Mouse (Mus musculus): ENCODE measurements around the gene Wwc1. TPM values are rescaled to one million over a fixed set of nuclear protein-coding genes. Genes with fewer than 3 reads are reported as not detected.

The Wwc1 gene
- polyA plus RNA-seq, 2 experiments from 2014 or later: 0.12 TPM; not detected in 1

DNA sequence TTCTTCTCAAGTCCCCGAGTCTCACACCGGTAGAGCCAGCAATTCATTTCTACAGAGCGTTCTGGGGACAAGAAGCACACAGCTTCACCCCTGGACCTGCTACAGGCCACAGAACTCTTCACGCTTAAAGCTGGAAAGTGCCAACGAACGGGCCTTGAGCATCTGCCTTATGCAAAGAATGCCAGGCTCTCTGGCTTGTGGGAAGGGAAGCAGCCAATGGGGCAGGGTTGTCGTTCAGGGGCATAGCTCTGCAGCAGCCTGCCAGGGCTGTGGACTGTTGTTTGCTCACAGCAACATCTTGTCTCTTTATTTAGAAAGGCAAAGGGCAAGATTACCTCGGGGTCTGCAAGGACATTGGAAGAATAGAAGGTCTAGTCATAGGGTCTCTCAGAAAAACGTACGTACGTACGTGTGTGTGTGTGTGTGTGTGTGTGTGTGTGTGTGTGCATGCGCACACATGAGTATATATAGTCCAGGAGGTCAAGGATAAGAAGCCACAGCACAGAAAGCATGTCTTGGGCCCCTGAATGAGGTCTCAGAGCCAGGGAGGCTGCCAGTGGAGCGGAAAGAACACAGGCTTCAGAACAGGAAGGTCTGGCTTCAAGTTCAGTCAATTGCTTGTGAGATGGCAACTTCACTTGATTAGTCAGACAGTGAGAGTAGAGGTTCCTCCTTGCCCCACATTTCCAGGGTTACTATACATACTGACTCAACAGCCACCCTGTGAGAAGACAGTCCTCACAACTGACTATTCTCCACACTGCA lies 48.0 kb downstream of the Wwc1 start:
- no peak for ATAC-seq

DNA sequence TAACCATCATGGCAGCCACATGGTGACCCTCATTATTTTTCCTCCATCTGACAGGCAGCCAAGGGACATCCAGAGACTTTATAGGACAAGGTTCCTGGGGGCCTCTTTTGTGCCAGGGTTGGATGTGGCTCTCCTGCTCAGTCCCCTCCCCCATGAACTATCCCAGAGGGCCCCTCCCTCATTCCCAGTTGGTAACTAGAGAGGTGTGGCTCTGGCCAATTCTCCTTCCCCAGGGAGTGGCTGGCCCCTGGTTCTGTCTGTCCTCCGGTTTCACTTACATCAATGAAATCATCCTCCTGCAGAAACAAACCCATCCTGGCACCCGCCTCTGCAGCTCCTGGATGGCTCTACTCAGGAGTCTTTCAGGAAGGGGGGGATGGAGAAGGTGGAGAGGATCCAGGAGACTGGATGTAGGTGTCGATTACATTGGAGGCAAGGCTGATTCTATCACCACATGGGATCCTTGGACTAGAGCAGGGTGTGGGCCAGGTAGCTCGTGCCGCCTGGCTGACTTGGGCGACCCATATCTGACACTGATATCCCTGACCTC lies 49.7 kb downstream of the Wwc1 start:
- ATAC-seq: no peak

DNA sequence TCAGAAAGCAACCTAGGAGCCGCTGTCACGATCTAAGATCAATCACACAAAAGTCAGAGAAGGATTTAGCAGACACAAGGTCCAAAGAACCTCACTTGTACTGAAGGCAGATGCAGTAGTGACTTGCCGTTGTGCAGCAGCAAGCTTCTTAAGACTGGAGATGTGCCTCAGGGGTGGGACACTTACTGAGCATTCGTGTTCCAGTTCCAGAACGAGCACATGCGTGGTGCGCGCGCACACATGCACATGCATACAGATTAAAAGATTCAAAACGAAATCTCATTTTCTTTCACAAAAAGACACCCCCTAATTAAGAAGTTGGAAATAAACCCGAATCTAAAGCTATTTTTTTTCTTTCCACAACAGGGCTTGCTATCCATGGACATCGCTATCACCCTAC lies 51.9 kb downstream of the Wwc1 start:
- no peak for ATAC-seq

DNA sequence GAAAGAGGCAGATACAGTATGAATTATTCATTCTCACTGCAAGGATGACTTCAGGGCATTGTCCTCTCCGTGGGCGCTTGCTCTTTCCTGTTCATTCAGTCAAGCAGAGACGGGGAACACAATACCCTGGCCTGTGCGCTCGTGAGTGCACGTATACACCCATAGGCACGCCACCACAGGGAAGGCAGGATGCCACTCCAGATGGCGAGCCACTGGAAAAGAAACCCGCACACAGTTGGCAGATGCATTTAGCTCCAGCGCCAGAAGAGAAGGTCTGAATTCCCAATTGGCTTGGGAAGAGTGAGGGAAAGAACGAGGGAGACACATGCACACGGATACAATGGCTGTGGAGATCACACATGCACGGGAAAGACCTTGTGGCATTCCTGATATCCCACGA lies 53.0 kb downstream of the Wwc1 start:
- ATAC-seq: no peak

DNA sequence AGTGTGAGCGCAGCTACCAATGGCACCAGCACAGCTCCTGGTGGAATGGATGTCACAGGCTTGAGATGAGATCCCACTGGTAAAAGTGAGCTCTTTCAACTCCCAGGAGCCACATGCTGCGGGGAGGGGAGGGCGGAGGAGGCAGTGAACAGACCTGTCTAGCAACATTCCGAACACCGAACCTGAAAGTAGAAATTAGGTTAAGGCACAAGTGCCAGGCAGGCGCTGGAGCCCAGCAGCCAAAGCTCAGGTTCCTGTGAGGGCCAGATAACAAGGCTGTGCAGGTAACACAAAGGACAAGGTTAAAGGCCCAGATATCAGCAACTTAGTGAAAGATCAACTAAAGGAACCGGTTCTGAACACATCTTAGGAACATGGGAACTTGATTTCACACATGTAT lies 54.7 kb downstream of the Wwc1 start:
- no peak for ATAC-seq

DNA sequence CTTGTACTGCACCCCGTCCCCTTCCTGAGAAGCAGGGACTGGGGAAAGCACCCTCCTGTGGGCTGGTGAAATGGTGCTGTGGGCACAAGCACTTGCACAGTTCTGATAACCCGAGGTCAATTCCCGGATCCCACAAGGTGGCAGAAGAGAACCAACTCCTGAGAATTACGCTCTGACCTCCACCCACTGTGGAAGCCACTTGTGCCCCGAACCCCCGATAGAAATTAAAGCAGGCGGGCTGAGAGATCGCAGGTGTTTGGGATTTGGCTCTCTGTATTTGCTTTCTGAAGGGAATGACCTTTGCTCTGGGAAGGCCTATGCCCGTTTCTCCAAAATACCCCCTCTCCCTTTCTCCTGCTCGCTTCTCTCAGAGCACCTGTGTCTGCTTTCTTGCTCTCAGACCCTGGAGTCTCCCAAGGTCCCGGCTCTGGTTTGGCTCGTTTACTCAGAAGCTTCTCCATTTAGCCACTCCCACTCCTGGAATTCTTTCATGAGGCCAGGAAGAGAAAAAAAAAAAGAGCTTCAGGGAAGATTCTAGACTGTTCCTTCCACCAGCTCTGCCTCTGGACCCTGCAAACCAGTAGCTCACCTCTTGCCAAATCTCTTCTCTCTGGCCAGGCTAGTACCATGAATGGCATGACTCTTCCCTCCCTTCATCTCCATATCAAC lies 58.0 kb downstream of the Wwc1 start:
- ATAC-seq: no peak

DNA sequence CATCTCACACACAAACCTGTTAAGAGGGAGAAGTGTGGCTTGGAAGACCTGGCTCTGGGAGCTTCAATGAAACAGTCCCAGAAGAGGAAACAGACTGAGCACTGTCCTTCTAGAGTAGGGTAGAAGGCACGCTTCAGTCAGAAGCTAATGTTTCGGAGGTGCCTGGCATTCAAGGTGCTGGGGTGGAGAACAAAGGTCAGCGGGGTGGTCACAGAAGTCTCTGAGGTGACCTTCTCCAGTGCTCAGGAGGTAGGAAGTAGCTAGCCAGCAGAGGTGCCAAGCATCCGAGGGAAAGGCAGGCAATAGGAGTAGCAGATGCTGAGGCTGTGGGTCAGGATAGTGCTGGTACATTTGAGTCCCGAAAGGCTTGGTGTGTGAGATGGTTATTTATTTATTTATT lies 59.6 kb downstream of the Wwc1 start:
- no peak for ATAC-seq

DNA sequence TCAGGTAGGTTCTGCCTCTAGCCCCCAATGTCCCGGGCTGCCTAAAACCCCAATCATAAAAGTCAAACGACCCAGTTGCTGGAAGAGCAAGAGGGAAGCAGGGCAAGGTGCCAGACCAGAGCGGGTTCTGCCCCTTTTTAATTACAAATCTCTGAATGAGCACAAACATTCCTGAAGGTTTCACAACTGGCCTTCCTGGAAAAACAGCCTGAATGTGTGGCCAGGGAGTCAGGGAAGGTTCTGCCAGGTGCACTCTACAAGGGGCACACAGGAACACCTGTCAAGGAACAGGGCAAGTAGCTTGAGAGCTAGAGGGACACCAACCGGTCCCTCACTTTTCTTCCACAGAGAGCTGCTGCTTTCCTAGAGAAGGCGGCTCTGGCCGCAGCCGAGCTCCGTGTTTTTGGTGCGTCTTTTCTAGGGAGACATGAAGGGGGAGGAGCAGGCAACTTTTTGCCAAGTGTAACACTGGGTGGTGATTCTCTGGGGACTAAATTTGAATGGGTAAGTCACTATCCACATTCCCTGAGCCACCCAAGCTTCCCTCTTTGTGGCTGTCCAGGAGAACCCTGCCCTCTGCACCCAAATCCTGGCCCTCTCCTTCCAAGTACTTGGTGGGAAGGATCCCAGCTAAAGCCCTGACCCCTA lies 60.3 kb downstream of the Wwc1 start:
- ATAC-seq: no peak

DNA sequence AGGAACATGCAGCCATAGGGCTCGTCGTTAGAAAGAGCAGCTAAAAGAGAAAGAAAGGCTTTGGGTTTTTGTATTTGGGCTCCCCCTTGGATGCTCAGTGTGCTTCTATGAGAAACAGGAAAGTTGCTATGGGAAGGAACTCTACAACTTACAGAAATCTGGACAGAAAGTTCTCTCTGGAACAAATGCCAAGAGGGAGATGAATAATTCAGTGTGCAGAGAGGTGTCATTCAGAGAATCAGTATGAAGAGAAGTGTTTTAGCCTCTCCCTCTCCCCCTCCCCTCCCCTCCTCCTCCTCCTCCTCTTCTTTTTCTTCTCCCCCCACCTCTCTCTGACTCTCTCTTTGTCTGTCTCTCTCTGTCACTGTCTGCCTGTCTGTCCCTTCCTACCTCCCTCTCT lies 60.9 kb downstream of the Wwc1 start:
- ATAC-seq: no peak

DNA sequence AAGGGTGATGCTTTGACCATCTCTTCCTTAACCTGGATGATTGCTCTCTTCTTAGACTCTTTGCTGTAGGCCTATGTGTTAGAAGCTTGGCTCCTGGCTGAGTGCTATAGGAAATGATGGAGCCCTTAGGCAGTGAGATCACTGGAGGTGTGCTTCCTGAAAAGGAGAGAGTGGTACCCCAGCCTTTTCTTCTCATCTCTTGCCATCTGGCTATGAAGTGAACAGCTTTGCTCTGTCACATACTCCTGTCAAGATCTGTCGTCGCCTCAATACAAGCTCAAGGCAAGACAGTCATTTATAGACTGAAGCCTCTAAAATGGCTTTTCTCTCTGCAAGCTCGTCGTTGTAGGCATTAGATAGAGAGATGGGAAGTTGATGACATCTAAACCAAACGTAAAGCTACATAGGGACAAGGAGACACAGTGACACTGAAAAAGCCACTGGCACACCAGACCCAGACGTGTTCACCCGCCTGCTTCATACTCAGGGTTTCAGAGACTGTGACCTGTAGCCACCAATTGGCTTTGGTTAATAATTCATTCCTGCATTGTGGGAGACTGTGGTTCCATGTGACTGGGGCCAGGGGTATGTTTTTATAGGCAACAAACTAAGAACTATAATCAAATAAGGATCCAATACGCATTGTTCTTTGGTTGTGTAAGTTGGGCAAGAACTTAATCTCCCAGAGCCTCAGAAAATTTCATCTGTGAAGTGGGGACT lies 63.7 kb downstream of the Wwc1 start:
- ATAC-seq: no peak

DNA sequence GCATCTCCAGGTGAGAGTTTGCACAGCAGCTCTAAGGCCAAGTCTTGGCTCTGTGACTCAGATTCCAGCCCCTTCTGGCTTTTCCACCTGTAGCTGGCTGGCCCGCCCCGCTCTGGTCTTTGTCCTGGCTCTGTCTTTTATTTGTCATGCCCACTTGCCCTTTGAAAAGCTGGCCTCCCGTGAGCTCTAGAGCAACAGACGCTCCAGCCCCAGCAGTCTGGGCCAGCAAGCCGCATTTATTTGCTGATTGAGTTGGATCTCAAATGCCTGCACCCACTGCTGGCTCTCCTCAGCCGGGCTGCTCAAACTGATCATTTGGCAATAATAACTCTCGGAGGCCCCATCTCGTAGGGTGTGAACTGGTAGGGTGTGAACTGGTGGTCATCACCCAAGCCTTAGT lies 64.8 kb downstream of the Wwc1 start:
- ATAC-seq: no peak

DNA sequence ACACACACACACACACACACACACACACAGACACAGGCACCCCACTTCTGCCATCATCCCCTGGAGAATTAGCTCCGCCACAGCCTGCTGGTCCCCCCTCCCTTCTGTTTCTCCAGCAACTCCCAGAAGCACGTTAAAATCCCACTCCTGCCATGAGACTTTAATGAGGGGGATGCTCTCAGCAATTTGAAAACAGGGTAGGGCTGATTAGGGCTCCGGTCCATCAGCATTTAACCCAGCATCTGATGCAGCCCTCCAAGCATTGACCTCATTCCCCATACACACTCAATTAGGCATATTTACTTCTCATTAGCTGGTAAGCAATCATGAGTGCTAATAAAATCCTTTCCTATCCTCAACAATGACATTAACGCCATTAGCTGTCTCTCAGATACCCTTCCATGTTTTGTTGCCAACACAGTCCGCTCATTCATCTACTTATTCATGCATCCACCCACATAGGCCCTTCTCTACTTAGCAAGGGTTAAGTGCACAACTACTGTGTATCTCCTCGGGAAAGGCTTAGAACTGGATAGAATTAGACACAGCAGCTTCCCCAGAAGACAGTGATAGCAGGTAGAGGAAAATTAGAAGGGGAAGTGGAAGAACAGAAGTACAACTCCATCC lies 66.8 kb downstream of the Wwc1 start:
- ATAC-seq: no peak

DNA sequence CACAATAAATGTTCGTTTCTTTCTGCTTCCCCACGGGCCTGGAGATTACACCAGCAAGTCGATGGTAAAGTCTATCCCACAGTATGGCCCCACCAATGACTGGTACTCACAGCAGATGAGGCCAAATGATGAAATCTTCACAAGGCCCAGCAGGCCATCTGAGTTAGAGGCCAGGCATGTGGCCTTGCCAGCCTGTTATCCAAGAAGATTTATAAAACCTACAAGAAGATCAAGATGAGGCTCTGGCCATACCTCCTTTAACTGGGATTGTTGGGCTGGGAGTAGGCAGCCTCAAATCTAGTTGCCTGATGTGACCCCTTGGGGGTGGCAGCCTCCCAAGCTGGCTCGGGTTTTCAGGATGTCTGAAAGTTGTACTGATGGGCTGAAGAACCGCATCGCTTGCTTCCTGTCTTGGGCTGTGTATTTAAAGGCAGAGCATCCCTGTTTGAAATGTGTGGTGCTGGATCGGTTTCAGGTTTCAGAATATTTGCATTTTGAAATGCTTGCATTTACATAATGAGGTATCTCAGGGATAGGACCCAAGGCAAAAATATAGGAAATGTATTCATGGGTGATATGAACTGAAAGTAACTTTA lies 75.3 kb downstream of the Wwc1 start:
- no peak for ATAC-seq

DNA sequence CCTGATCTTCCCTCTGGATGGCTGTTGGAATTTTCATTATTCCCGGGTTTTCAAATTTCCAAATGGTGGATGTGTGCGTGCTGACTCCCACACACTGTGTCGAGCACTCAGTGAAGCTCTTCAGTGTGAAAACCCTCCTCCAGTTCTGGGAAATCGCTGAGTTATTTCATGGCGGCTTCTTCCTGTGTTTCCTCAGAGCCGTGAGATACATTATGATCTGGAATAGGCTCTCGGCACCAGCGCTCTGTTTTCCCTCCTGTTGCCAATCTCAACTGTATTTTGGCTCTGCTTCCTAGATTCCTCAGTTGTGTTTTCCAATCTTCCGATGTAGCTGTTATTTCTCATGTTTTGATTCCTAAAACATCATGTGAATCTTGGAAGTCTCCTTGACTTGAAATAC lies 77.2 kb downstream of the Wwc1 start:
- no peak for ATAC-seq

DNA sequence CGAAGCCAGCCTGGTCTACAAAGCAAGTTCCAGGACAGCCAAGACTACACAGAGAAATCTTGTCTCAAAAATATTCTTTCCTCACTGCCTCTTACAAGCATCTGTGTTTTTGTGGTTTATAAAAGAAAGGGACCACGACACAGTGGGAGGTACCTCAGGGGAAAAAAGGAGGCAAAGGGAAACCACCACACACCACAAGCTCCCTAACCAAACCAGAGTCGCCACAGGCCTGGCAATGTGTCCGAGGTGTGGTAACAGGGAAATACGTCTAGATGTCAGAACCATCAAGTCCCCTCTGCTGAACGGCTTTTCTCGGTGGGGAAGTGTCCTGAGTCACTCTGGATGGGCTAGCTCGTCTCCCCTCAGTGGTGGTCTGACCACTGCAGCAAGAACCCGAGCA lies 80.4 kb downstream of the Wwc1 start:
- no peak for ATAC-seq

DNA sequence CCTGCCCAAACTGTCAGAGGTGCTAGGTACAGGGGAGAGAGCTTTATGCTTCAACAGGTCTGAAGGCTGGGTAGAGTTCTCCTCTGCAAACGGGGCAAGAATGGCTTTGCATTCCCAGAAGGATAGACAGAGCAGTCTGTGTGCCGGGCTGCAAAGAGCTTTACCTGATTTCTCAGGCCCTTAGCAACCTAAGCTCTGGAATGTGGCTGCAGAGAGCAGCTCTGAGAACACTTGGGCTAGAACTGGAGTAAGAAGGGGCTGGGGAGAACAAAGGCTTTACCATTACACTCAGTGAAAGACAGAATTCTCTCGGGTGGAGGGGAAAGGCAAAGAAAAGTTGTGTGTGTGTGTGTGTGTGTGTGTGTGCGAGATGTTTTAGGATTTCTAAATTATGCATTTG lies 86.9 kb downstream of the Wwc1 start:
- no peak for ATAC-seq

DNA sequence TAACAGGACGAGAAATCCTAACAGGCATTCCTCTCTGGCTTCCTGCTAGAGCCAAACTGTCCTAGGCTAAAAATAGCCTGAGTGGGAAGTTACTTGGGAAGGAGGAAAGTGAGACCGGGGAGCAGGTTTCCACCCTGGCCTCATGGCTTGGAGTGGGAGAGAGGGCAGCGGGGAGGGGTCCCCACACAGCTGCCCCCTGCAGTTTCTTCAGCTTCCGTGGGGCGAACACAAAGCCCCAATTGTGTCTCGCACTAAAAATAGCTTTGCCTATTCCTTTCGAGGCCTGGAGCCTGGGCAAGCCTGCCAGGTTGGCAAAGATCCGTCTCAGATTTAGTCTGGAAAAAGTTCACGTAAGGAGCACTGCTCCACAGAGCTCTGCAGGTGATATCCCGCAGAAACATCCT lies 87.3 kb downstream of the Wwc1 start:
- no peak for ATAC-seq

DNA sequence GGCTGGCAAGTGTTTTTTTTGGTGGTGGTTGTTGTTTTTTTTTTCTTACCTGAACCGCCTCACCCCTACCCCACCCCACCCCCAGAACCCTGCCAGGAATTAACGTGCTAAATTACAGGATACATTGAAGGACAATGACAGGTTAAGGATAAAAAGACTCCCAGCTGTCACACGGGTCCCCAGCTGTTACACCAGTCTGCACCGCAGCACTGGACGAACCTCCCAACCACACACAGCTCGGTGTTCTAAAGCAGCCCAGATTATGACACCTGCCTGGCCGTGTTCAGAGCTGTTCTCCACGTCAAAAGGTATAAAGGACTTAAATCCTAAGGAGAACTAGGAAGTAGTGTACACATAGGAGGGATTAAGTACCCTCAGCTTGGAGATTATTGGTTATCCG lies 88.0 kb downstream of the Wwc1 start:
- no peak for ATAC-seq

DNA sequence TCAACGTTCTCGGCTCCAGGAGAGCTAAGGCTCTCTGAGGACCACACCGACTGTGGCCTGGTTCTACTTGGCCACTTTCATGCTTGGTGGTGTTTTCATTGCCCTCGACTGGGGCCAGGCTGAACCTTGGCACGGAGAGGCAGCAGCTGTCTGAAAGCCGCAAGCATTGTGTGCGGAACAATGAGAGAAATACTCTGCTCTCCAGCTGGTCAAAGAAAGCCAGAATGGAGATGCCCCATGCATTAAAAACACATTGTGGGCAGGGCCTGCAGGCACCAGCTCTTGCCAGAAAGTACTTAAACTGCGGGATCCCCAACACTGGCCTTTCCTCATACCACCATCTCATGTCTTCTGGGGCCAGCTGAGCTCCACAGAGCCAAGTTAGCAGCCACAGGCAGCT lies 91.5 kb downstream of the Wwc1 start:
- no peak for ATAC-seq

DNA sequence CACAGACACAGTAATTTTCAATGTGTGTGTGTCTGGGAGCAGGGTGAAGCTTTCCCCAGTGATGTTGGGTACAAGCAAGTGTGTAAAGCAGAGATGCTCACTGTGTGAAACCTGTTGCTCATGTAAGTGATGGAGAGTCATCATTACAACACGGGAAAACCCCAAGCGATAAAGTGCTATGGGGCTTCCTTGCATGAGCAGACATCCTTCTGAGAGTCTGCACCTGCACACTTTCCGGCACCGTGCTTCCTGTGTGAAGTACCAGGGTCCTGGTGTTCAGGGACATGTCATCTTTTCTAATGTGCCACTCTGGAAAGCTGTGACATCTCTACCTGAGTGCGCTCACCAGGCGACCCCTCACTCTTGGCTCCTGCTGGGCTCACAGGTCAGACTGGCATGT lies 97.5 kb downstream of the Wwc1 start:
- no peak for ATAC-seq

DNA sequence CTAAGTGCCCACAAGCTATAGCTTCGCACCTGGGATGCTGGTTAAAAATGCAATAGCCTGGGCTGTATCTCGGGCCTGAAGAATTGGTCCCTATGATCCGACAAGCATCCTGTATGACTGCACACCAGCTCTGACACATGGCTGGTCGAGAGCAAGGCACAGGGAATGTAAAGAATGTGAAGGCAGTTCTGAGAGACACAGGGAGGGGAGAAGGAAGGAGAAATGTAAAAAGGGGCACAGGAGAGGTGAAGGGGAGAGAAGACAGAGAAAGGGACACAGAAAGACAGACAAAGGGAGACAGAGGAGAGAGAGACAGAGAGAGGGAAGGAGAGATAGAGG lies 101.8 kb downstream of the Wwc1 start:
- ATAC-seq: no peak

Data from CD4-positive, CD25-positive, alpha-beta regulatory T cell, adult 4 months (primary cell).